Mouse (Mus musculus) midbrain, embryonic 13.5 days (tissue): ENCODE measurements around the gene Dusp2. TPM values are rescaled to one million over a fixed set of nuclear protein-coding genes. Genes with fewer than 3 reads are reported as not detected.

Source experiments
- polyA plus RNA-seq: library from polyadenylated mRNA; unstranded; fragments of >200 nt; fragmentation: Nextera tagmentation; extraction: Ambion mirVana; gene quantifications from 2 replicates; pipeline ENCODE4 v1.2.1, GENCODE M21; 2015

Gene Dusp2
- polyA plus RNA-seq, 1 experiment from 2014 or later: 4.4 TPM

Other genes starting within 250 kb of the Dusp2 start
- gene Ncaph, start 202.2 kb upstream of the Dusp2 start, polyA plus RNA-seq: 35.5 and 35.8 TPM in 2 replicates
- gene Itpripl1, start 192.7 kb upstream of the Dusp2 start, polyA plus RNA-seq: 8.7 TPM in 2 replicates
- 1.7 and 1.8 TPM in 2 replicates for gene 1810024B03Rik, start 127.9 kb upstream of the Dusp2 start, polyA plus RNA-seq
- gene Snrnp200, start 127.8 kb upstream of the Dusp2 start, polyA plus RNA-seq: 62.3 and 62.7 TPM in 2 replicates
- 64.0 and 68.4 TPM in 2 replicates for gene Ciao1, start 88.3 kb upstream of the Dusp2 start, polyA plus RNA-seq
- gene Tmem127, start 88.3 kb upstream of the Dusp2 start, polyA plus RNA-seq: 43.9 and 44.6 TPM in 2 replicates
- gene Stard7, start 65.9 kb upstream of the Dusp2 start, polyA plus RNA-seq: 77.9 and 83.5 TPM in 2 replicates
- gene Astl, start 2.5 kb downstream of the Dusp2 start, polyA plus RNA-seq: not detected in 2 replicates
- gene Adra2b, start 27.0 kb downstream of the Dusp2 start, polyA plus RNA-seq: 0.12 and 0.15 TPM in 2 replicates
- gene Gpat2, start 89.0 kb downstream of the Dusp2 start, polyA plus RNA-seq: 0.13 and 0.22 TPM in 2 replicates
- 36.1 and 37.6 TPM in 2 replicates for gene Fahd2a, start 108.4 kb downstream of the Dusp2 start, polyA plus RNA-seq
- gene Kcnip3, start 185.9 kb downstream of the Dusp2 start, polyA plus RNA-seq: 4.5 and 5.5 TPM in 2 replicates
- not detected in 2 replicates for gene Prom2, start 205.3 kb downstream of the Dusp2 start, polyA plus RNA-seq